Mouse (Mus musculus) midbrain, postnatal 0 days (tissue): ENCODE measurements at regions not wholly inside any gene's neighbourhood (a gene's known extent, or its start where the extent isn't known, plus 50 kb on each side); places are given as distances from the start of the nearest gene placed in this dataset.

Source experiments
- ATAC-seq: fragments of 200-750 bp; cut with Nextera tagmentation; 2 replicates; pipeline ENCODE4 v1.8.0; 2017; ENCODE audit warnings: moderate number of reproducible peaks, mild to moderate bottlenecking, moderate TSS enrichment, moderate library complexity; ENCODE audit not compliant: low FRiP score
- DNase-seq: peaks from one replicate; pipeline ENCODE4 v3.0.0-alpha.2; 2015; ENCODE audit warnings: low spot score
- H3K27ac ChIP-seq: fragments of 300-500 bp; sonication (generic); 2 replicates; pipeline ENCODE4 v1.5.1; 2014; ENCODE audit warnings: low read depth, mild to moderate bottlenecking, low read length, mixed read lengths
- H3K27me3 ChIP-seq: fragments of 300-500 bp; sonication (generic); 2 replicates; pipeline ENCODE4 v1.6.1; 2014; ENCODE audit warnings: low read length, control low read depth, mixed read lengths; ENCODE audit not compliant: insufficient read depth
- H3K36me3 ChIP-seq: fragments of 300-500 bp; sonication (generic); 2 replicates; pipeline ENCODE4 v1.6.1; 2014; ENCODE audit warnings: low read length, control low read depth, mixed read lengths; ENCODE audit not compliant: insufficient read depth
- H3K4me1 ChIP-seq: fragments of 300-500 bp; sonication (generic); 2 replicates; pipeline ENCODE4 v1.6.1; 2014; ENCODE audit warnings: mild to moderate bottlenecking, control low read depth, antibody characterized with exemption, low read length, mixed read lengths; ENCODE audit not compliant: insufficient read depth
- H3K4me2 ChIP-seq: fragments of 300-500 bp; sonication (generic); 2 replicates; pipeline ENCODE4 v1.6.1; 2014; ENCODE audit warnings: low read depth, mild to moderate bottlenecking, low read length, mixed read lengths; ENCODE audit not compliant: poor library complexity, severe bottlenecking
- H3K4me3 ChIP-seq: fragments of 300-500 bp; sonication (generic); 2 replicates; pipeline ENCODE4 v1.5.1; 2014; ENCODE audit warnings: low read depth, mild to moderate bottlenecking, low read length, moderate library complexity
- H3K9ac ChIP-seq: fragments of 300-500 bp; sonication (generic); replicated peaks from 2 replicates; pipeline ENCODE4 v1.6.1; 2014; ENCODE audit warnings: mild to moderate bottlenecking, low read length, moderate library complexity, mixed read lengths; ENCODE audit not compliant: poor library complexity, severe bottlenecking
- H3K9me3 ChIP-seq: fragments of 300-500 bp; sonication (generic); 2 replicates; pipeline ENCODE4 v1.6.1; 2016; ENCODE audit warnings: low read length, control low read depth
- CTCF ChIP-seq: IDR thresholded peaks from 2 replicates; pipeline ENCODE4 v1.5.1; 2016; ENCODE audit warnings: antibody characterized with exemption, mild to moderate bottlenecking
- WGBS: fragments of 180-500 bp; shearing (Covaris S2); extraction: QIAGEN DNeasy Blood & Tissue Kit; methylation state at CpG from one replicate; pipeline ENCODE4 v1.1.7; 2014; 5-methylcytosine and 5-hydroxymethylcytosine counted together

- WGBS: 82% methylated on average over 12 of the region's 12 CpGs
- no peak for ATAC-seq
These were observed 254.8 kb downstream of the Foxo1 start for GRCm38 (mm10) chr3:52522886-52523285.

GRCm38 (mm10) chr3:52520609-52520947 lies 252.4 kb downstream of the Foxo1 start:
- Histone ChIP-seq H3K27me3 (no peaks in the 10 kb centered on the region), H3K27ac (no peak overlapping the region), H3K4me3 (no peak overlapping the region), H3K4me2 (no peak overlapping the region), H3K36me3 (no peaks in the 10 kb centered on the region), H3K4me1 (no peaks in the 10 kb centered on the region), H3K9me3 (no peaks in the 10 kb centered on the region), H3K9ac (no peak overlapping the region)
- no peak for TF ChIP-seq CTCF
- 18% methylated on average over 4 of the region's 4 CpGs for WGBS
- peak; percentile 63 for ATAC-seq
- DNase-seq: peak; percentile 65

More at GRCm38 (mm10) chr3:52522886-52523285, 254.8 kb downstream of the Foxo1 start:
- Histone ChIP-seq H3K9ac (no peak overlapping the region), H3K36me3 (no peaks in the 10 kb centered on the region), H3K27me3 (no peaks in the 10 kb centered on the region), H3K9me3 (no peaks in the 10 kb centered on the region), H3K4me3 (no peak overlapping the region), H3K27ac (no peak overlapping the region), H3K4me1 (no peaks in the 10 kb centered on the region), H3K4me2 (no peak overlapping the region)
- no peak for DNase-seq
- TF ChIP-seq CTCF: no peak

GRCm38 (mm10) chr3:52519910-52520608 lies 251.9 kb downstream of the Foxo1 start:
- no peak for TF ChIP-seq CTCF
- WGBS: 32% methylated on average over 22 of the region's 22 CpGs
- peak overlapping the region; percentile 13; the same call in 1 of the 2 replicates for H3K4me2 ChIP-seq
- H3K4me1 ChIP-seq: no peaks in the 10 kb centered on the region
- peak; percentile 63 for DNase-seq
- no peaks in the 10 kb centered on the region for H3K27me3 ChIP-seq
- no peak overlapping the region for H3K4me3 ChIP-seq
- H3K36me3 ChIP-seq: no peaks in the 10 kb centered on the region
- H3K9me3 ChIP-seq: no peaks in the 10 kb centered on the region
- peak; percentile 80 for ATAC-seq
- H3K9ac ChIP-seq: no peak overlapping the region
- H3K27ac ChIP-seq: no peak overlapping the region

GRCm38 (mm10) chr3:52517808-52518207 lies 249.7 kb downstream of the Foxo1 start:
- WGBS: 84% methylated on average over 3 of the region's 3 CpGs
- no peak overlapping the region for H3K4me3 ChIP-seq
- ATAC-seq (no peak), DNase-seq (no peak)
- H3K36me3 ChIP-seq: no peaks in the 10 kb centered on the region
- no peak for TF ChIP-seq CTCF
- H3K27ac ChIP-seq: no peak overlapping the region
- no peaks in the 10 kb centered on the region for H3K9me3 ChIP-seq
- H3K9ac ChIP-seq: no peak overlapping the region
- H3K4me2 ChIP-seq: no peak overlapping the region
- 0 out of 2 replicates have a peak, but pooled peaks cover 4% of the 10 kb centered on the region for H3K27me3 ChIP-seq
- H3K4me1 ChIP-seq: no peaks in the 10 kb centered on the region

GRCm38 (mm10) chr3:52516691-52517090 lies 248.6 kb downstream of the Foxo1 start:
- no peak for ATAC-seq
- 95% methylated on average over 5 of the region's 5 CpGs for WGBS
- 0 out of 2 replicates have a peak, but pooled peaks cover 4% of the 10 kb centered on the region for H3K27me3 ChIP-seq

GRCm38 (mm10) chr3:52512761-52513160 lies 244.6 kb downstream of the Foxo1 start:
- no peak overlapping the region for H3K4me2 ChIP-seq
- H3K4me1 ChIP-seq: no peaks in the 10 kb centered on the region
- WGBS: 91% methylated on average over 8 of the region's 8 CpGs
- H3K27ac ChIP-seq: no peak overlapping the region
- H3K9me3 ChIP-seq: no peaks in the 10 kb centered on the region
- DNase-seq (no peak), ATAC-seq (no peak)
- no peak for TF ChIP-seq CTCF
- no peak overlapping the region for H3K4me3 ChIP-seq
- no peak overlapping the region for H3K9ac ChIP-seq
- H3K27me3 ChIP-seq: 0 out of 2 replicates have a peak, but pooled peaks cover 4% of the 10 kb centered on the region
- H3K36me3 ChIP-seq: no peaks in the 10 kb centered on the region

More at GRCm38 (mm10) chr3:52516691-52517090, 248.6 kb downstream of the Foxo1 start:
- Histone ChIP-seq H3K4me2 (no peak overlapping the region), H3K4me1 (no peaks in the 10 kb centered on the region), H3K9me3 (no peaks in the 10 kb centered on the region), H3K4me3 (no peak overlapping the region), H3K36me3 (no peaks in the 10 kb centered on the region), H3K9ac (no peak overlapping the region), H3K27ac (no peak overlapping the region)
- TF ChIP-seq CTCF: no peak
- no peak for DNase-seq
